Mouse (Mus musculus): ENCODE results near the gene Reg4. TPM values are rescaled to one million over a fixed set of nuclear protein-coding genes. Genes with fewer than 3 reads are reported as not detected.

The Reg4 gene
- polyA plus RNA-seq, 1 experiment, result 0.43 TPM

DNA sequence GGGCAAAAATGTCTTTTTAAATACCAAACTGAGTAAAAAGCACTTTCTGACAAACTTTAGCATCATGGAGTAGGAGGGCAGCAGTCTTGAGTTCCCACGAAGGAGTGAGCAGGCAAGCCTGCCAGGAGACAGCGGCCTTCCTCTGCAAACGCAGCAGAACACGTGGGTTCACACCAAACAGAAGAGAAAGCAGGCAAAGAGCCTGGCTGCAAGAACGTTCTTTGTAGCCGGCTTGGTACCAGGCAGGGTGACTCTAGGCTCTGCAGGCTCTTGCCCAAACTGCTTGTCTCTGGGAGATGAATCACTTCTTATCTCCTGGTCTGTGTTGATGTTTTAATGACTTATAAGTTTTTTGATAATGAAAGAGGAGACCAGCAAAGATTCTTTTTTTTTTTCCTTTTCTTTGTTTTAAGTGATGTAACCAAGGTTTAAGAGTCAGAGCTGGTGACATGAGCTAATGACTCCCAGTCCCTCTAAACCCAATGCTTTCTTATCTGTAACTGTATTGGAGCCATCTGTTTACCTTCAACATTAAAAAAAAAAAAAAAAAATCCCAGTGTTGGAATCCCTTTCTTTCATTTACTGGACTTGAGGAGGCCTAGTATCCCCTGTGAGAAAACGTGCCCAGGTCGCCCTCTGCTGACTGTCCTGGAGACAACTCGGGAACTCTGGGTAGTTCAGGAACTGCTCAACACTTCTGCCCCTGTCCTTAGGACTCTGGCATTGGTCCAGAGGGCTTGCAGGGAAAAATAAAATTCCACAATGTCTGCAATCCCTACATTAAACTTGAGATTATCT, 2.0 kb downstream of the Reg4 start:
- Histone ChIP-seq H3K36me3 (ENCODE audit: control insufficient read depth, insufficient read depth, low read length) (no peaks in the 10 kb centered on the region), H3K27ac (ENCODE audit: control insufficient read depth, insufficient read depth, low read depth, low read length) (no peak overlapping the region), H3K4me3 (ENCODE audit: control insufficient read depth, low read depth, low read length) (no peak overlapping the region), H3K27me3 (ENCODE audit: control insufficient read depth, insufficient read depth, low read length) (no peaks in the 10 kb centered on the region), H3K4me1 (ENCODE audit: control insufficient read depth, insufficient read depth, low read length) (peaks cover 17% of the 10 kb centered on the region)
- TF ChIP-seq CTCF (IDR thresholded peaks at IDR 0.05; ENCODE audit: control insufficient read depth, insufficient read depth, insufficient replicate concordance, low read depth, low read length) (peak; percentile 50; the same call in 1 of the 2 replicates), POLR2A (IDR thresholded peaks at IDR 0.05; ENCODE audit: control insufficient read depth, low read depth, low read length) (no peak)

- Histone ChIP-seq H3K27ac (ENCODE audit: control insufficient read depth, insufficient read depth, low read depth, low read length) (no peak overlapping the region), H3K36me3 (ENCODE audit: control insufficient read depth, insufficient read depth, low read length) (no peaks in the 10 kb centered on the region), H3K27me3 (ENCODE audit: control insufficient read depth, insufficient read depth, low read length) (no peaks in the 10 kb centered on the region), H3K4me1 (ENCODE audit: control insufficient read depth, insufficient read depth, low read length) (peaks cover 17% of the 10 kb centered on the region), H3K4me3 (ENCODE audit: control insufficient read depth, low read depth, low read length) (no peak overlapping the region)
- TF ChIP-seq POLR2A (IDR thresholded peaks at IDR 0.05; ENCODE audit: control insufficient read depth, low read depth, low read length), result no peak
- TF ChIP-seq CTCF (IDR thresholded peaks at IDR 0.05; ENCODE audit: control insufficient read depth, insufficient read depth, insufficient replicate concordance, low read depth, low read length), result no peak
These were observed 3.0 kb downstream of the Reg4 start for GRCm38 (mm10) chr3:98224975-98225374.

GRCm38 (mm10) chr3:98225746-98226145, 3.8 kb downstream of the Reg4 start:
- Histone ChIP-seq H3K27ac (ENCODE audit: control insufficient read depth, insufficient read depth, low read depth, low read length) (no peak overlapping the region), H3K36me3 (ENCODE audit: control insufficient read depth, insufficient read depth, low read length) (no peaks in the 10 kb centered on the region), H3K4me1 (ENCODE audit: control insufficient read depth, insufficient read depth, low read length) (peaks cover 17% of the 10 kb centered on the region), H3K27me3 (ENCODE audit: control insufficient read depth, insufficient read depth, low read length) (no peaks in the 10 kb centered on the region), H3K4me3 (ENCODE audit: control insufficient read depth, low read depth, low read length) (no peak overlapping the region)
- TF ChIP-seq CTCF (IDR thresholded peaks at IDR 0.05; ENCODE audit: control insufficient read depth, insufficient read depth, insufficient replicate concordance, low read depth, low read length) (no peak), POLR2A (IDR thresholded peaks at IDR 0.05; ENCODE audit: control insufficient read depth, low read depth, low read length) (no peak)

GRCm38 (mm10) chr3:98226988-98227610, 5.1 kb downstream of the Reg4 start:
- peak overlapping the region; percentile 83 for H3K27ac ChIP-seq (ENCODE audit: control insufficient read depth, insufficient read depth, low read depth, low read length)
- peak overlapping the region; percentile 76 for H3K4me3 ChIP-seq (ENCODE audit: control insufficient read depth, low read depth, low read length)
- H3K27me3 ChIP-seq (ENCODE audit: control insufficient read depth, insufficient read depth, low read length), result no peaks in the 10 kb centered on the region
- TF ChIP-seq POLR2A (IDR thresholded peaks at IDR 0.05; ENCODE audit: control insufficient read depth, low read depth, low read length) (no peak; the same call in 1 of the 2 replicates), CTCF (IDR thresholded peaks at IDR 0.05; ENCODE audit: control insufficient read depth, insufficient read depth, insufficient replicate concordance, low read depth, low read length) (peak; percentile 96)
- peaks cover 17% of the 10 kb centered on the region for H3K4me1 ChIP-seq (ENCODE audit: control insufficient read depth, insufficient read depth, low read length)
- H3K36me3 ChIP-seq (ENCODE audit: control insufficient read depth, insufficient read depth, low read length), result no peaks in the 10 kb centered on the region

DNA sequence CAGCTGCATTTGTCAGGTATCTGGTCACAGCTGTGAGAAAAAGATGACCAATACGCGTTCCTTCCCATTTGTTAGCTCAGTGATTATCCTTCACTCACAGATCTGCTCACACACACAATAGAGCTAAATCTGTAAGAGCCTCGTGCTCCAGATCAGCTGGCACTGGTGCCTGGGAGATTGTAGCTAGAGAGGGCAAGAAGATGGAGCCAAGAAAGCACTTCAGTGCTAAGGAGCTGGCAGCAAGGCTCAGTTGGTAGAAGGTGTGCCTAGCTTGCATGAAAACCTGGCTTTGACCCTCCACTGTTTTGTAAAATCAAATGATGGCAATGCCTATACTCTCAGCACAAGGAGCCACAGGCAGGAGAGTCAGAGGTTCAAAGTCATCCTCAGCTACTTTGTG, 5.8 kb downstream of the Reg4 start:
- no peaks in the 10 kb centered on the region for H3K27me3 ChIP-seq (ENCODE audit: control insufficient read depth, insufficient read depth, low read length)
- TF ChIP-seq CTCF (IDR thresholded peaks at IDR 0.05; ENCODE audit: control insufficient read depth, insufficient read depth, insufficient replicate concordance, low read depth, low read length) (no peak), POLR2A (IDR thresholded peaks at IDR 0.05; ENCODE audit: control insufficient read depth, low read depth, low read length) (no peak)
- H3K27ac ChIP-seq (ENCODE audit: control insufficient read depth, insufficient read depth, low read depth, low read length), result no peak overlapping the region
- H3K36me3 ChIP-seq (ENCODE audit: control insufficient read depth, insufficient read depth, low read length), result no peaks in the 10 kb centered on the region
- peaks cover 14% of the 10 kb centered on the region for H3K4me1 ChIP-seq (ENCODE audit: control insufficient read depth, insufficient read depth, low read length)
- no peak overlapping the region for H3K4me3 ChIP-seq (ENCODE audit: control insufficient read depth, low read depth, low read length)

DNA sequence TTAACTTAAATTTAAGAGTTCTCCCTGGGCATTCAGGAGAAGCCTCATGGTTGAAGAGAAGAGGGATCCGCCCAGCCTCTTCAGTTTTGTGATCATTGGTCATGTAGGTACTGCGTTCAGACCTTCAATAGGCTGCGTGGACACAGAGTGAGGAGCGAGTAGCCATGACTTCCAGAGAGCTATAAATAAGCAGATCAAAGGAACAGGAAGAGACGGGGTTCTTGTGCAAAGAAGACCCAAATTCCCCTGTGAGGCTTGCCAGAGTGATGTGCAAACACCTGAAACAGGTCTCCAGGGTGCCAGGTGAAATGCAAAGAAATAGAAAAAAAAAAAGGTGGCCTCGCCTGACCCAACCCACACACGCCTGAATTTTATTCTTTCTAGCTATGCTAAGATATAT, 8.0 kb downstream of the Reg4 start:
- H3K4me3 ChIP-seq (ENCODE audit: control insufficient read depth, low read depth, low read length), result no peak overlapping the region
- peaks cover 14% of the 10 kb centered on the region for H3K4me1 ChIP-seq (ENCODE audit: control insufficient read depth, insufficient read depth, low read length)
- TF ChIP-seq POLR2A (IDR thresholded peaks at IDR 0.05; ENCODE audit: control insufficient read depth, low read depth, low read length), result no peak
- TF ChIP-seq CTCF (IDR thresholded peaks at IDR 0.05; ENCODE audit: control insufficient read depth, insufficient read depth, insufficient replicate concordance, low read depth, low read length), result no peak
- no peak overlapping the region for H3K27ac ChIP-seq (ENCODE audit: control insufficient read depth, insufficient read depth, low read depth, low read length)
- H3K36me3 ChIP-seq (ENCODE audit: control insufficient read depth, insufficient read depth, low read length), result no peaks in the 10 kb centered on the region
- no peaks in the 10 kb centered on the region for H3K27me3 ChIP-seq (ENCODE audit: control insufficient read depth, insufficient read depth, low read length)

GRCm38 (mm10) chr3:98233504-98233903, 11.5 kb downstream of the Reg4 start:
- Histone ChIP-seq H3K4me1 (ENCODE audit: control insufficient read depth, insufficient read depth, low read length) (no peaks in the 10 kb centered on the region), H3K27me3 (ENCODE audit: control insufficient read depth, insufficient read depth, low read length) (no peaks in the 10 kb centered on the region), H3K4me3 (ENCODE audit: control insufficient read depth, low read depth, low read length) (no peak overlapping the region), H3K27ac (ENCODE audit: control insufficient read depth, insufficient read depth, low read depth, low read length) (no peak overlapping the region), H3K36me3 (ENCODE audit: control insufficient read depth, insufficient read depth, low read length) (no peaks in the 10 kb centered on the region)
- no peak for TF ChIP-seq CTCF (IDR thresholded peaks at IDR 0.05; ENCODE audit: control insufficient read depth, insufficient read depth, insufficient replicate concordance, low read depth, low read length)
- no peak for TF ChIP-seq POLR2A (IDR thresholded peaks at IDR 0.05; ENCODE audit: control insufficient read depth, low read depth, low read length)

Data from testis, adult 2 months (tissue).